Mouse (Mus musculus) cerebellum, adult 2 months (tissue): ENCODE results near the gene Schip1.

Experiments
- CTCF ChIP-seq: fragments of 200-500 bp; IDR thresholded peaks from 2 replicates; pipeline ENCODE4 v1.5.1; 2011; ENCODE audit warnings: low read depth, mild to moderate bottlenecking, control low read depth, low read length, moderate library complexity, borderline replicate concordance; ENCODE audit not compliant: insufficient read depth
- POLR2A ChIP-seq: fragments of 200-500 bp; IDR thresholded peaks from 2 replicates; pipeline ENCODE4 v1.6.1; 2011; ENCODE audit warnings: low read length, control low read depth, borderline replicate concordance; ENCODE audit not compliant: insufficient read depth

DNA sequence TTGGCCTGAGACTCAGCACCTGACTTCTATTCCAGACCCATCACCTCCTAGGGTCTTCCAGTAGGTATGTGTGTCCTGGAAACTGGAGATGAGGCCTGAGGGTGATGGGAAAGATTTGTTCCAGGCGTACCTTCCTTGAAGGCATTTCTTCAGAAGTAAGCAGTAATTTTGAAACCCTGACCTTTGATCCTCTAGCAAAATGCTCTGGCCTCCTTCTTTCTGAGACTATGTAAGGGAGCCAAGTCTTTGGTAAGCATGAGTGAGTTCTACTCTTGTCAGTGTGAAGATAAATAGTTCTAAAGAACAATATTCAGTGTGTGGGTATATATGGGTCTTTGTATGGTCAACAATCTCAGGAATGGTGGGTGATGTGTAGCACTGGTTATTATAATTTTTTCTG, 65.8 kb downstream of the Schip1 start:
- TF ChIP-seq POLR2A (no peak), CTCF (no peak)
